Mouse (Mus musculus): Measurements from ENCODE around the gene Ccdc177. TPM values are rescaled to one million over a fixed set of nuclear protein-coding genes. Genes with fewer than 3 reads are reported as not detected.
A peak's percentile ranks its signal among the peaks of the same experiment; 100 is the strongest.

Gene Ccdc177
- polyA plus RNA-seq, 1 experiment from 2014 or later = 0.06 TPM

DNA sequence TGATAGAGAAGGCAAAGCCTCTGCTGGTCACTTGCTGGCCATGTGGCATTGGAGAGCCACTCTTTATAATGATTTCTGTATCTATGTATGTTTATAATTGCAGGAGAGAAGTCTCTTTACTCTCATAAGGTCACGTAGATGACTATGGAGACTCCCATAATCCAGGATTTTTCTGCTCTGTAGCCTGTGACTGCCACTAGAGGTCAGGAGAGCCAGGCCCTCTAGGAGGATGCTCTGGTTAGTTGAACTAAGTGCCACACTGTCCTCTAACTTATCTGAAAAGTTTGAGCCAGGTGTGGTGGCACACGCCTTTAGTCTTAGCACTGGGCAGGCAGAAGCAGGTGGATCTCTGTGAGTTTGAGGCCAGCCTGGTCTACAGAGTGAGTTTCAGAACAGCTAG lies 31.7 kb downstream of the Ccdc177 start:
- WGBS = 48% methylated on average over 2 of the region's 2 CpGs
- Histone ChIP-seq H3K4me2 (no peak overlapping the region), H3K36me3 (no peaks in the 10 kb centered on the region), H3K4me3 (no peak overlapping the region), H3K9ac (no peak overlapping the region), H3K27ac (no peak overlapping the region), H3K27me3 (peaks cover 5% of the 10 kb centered on the region; the same call in 1 of the 2 replicates), H3K4me1 (peaks cover 4% of the 10 kb centered on the region; the same call in 1 of the 2 replicates), H3K9me3 (no peaks in the 10 kb centered on the region)
- no peak for ATAC-seq (ENCODE audit: borderline replicate concordance, extremely low read depth, low FRiP score, low TSS enrichment)

DNA sequence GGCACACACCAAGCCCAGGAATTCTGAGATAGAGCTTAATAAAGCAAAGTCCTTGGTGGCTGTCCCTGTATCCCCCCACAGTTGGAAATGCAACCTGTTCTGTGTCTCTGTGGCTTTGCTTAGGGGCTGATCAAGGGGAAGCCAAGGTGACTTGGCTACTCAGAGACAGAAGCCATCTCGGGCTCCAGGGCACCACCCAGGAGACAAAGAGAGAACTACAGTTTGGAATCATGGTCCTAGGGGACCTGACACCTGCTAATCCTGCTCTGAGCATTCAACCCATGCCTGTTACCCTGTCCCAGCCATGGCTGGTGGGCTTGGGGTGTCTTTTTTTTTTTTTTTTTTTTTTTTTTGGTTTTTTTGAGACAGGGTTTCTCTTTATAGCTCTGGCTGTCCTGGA lies 32.3 kb downstream of the Ccdc177 start:
- H3K9me3 ChIP-seq = no peaks in the 10 kb centered on the region
- H3K36me3 ChIP-seq = no peaks in the 10 kb centered on the region
- H3K9ac ChIP-seq = no peak overlapping the region
- H3K27me3 ChIP-seq = peaks cover 5% of the 10 kb centered on the region; the same call in 1 of the 2 replicates
- no peak overlapping the region for H3K4me2 ChIP-seq
- H3K27ac ChIP-seq = no peak overlapping the region
- peaks cover 4% of the 10 kb centered on the region; the same call in 1 of the 2 replicates for H3K4me1 ChIP-seq
- no peak overlapping the region for H3K4me3 ChIP-seq
- 23% methylated on average over 1 of the region's 1 CpGs for WGBS
- no peak for ATAC-seq (ENCODE audit: borderline replicate concordance, extremely low read depth, low FRiP score, low TSS enrichment)

GRCm38 (mm10) chr12:80724853-80725559 lies 35.5 kb downstream of the Ccdc177 start:
- Histone ChIP-seq H3K4me2 (no peak overlapping the region), H3K27me3 (peaks cover 5% of the 10 kb centered on the region; the same call in 1 of the 2 replicates), H3K4me3 (no peak overlapping the region), H3K36me3 (no peaks in the 10 kb centered on the region), H3K27ac (no peak overlapping the region), H3K9me3 (no peaks in the 10 kb centered on the region), H3K4me1 (peaks cover 4% of the 10 kb centered on the region; the same call in 1 of the 2 replicates), H3K9ac (no peak overlapping the region)
- WGBS = 23% methylated on average over 10 of the region's 10 CpGs
- no peak for ATAC-seq (ENCODE audit: borderline replicate concordance, extremely low read depth, low FRiP score, low TSS enrichment)

GRCm38 (mm10) chr12:80721458-80721857 lies 39.0 kb downstream of the Ccdc177 start:
- no peak overlapping the region for H3K9ac ChIP-seq
- H3K4me1 ChIP-seq = 0 out of 2 replicates have a peak, but pooled peaks cover 4% of the 10 kb centered on the region
- no peak overlapping the region for H3K4me3 ChIP-seq
- 85% methylated on average over 15 of the region's 15 CpGs for WGBS
- H3K27ac ChIP-seq = no peak overlapping the region
- no peaks in the 10 kb centered on the region for H3K9me3 ChIP-seq
- H3K36me3 ChIP-seq = no peaks in the 10 kb centered on the region
- H3K27me3 ChIP-seq = no peaks in the 10 kb centered on the region; the same call in 1 of the 2 replicates
- H3K4me2 ChIP-seq = no peak overlapping the region
- no peak for ATAC-seq (ENCODE audit: borderline replicate concordance, extremely low read depth, low FRiP score, low TSS enrichment)

DNA sequence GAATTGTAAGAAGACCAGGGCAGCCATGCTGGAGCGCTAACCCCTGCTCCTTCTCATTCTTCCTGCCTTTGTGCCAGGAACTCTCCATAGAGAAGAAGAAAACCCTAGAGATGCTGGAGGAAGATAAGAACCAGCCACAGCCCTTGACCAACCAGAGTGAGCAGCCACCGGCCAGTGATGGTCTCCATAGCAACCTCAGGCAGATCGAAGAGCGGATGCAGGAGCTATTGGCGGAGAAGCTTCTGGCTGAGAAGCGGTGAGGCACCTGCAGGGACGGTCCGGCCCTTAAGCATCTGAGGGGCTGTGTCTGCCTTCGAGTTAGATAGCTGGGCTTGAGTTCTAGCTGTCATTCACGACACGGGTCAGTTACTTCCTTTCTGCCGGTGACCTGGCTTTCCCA lies 40.0 kb downstream of the Ccdc177 start:
- Histone ChIP-seq H3K27ac (no peak overlapping the region), H3K4me1 (0 out of 2 replicates have a peak, but pooled peaks cover 4% of the 10 kb centered on the region), H3K4me2 (no peak overlapping the region), H3K9ac (no peak overlapping the region), H3K27me3 (no peaks in the 10 kb centered on the region; the same call in 1 of the 2 replicates), H3K4me3 (no peak overlapping the region), H3K36me3 (no peaks in the 10 kb centered on the region), H3K9me3 (no peaks in the 10 kb centered on the region)
- WGBS = 68% methylated on average over 12 of the region's 12 CpGs
- no peak for ATAC-seq (ENCODE audit: borderline replicate concordance, extremely low read depth, low FRiP score, low TSS enrichment)

GRCm38 (mm10) chr12:80719141-80719540 lies 41.3 kb downstream of the Ccdc177 start:
- H3K27me3 ChIP-seq = no peaks in the 10 kb centered on the region
- no peak overlapping the region for H3K9ac ChIP-seq
- H3K27ac ChIP-seq = no peak overlapping the region
- no peak overlapping the region for H3K4me2 ChIP-seq
- no peaks in the 10 kb centered on the region for H3K36me3 ChIP-seq
- no peaks in the 10 kb centered on the region for H3K4me1 ChIP-seq
- no peak overlapping the region for H3K4me3 ChIP-seq
- H3K9me3 ChIP-seq = no peaks in the 10 kb centered on the region
- 75% methylated on average over 2 of the region's 2 CpGs for WGBS
- no peak for ATAC-seq (ENCODE audit: borderline replicate concordance, extremely low read depth, low FRiP score, low TSS enrichment)

- no peak overlapping the region for H3K27ac ChIP-seq
- WGBS = 70% methylated on average over 6 of the region's 6 CpGs
These were observed 44.6 kb downstream of the Ccdc177 start for GRCm38 (mm10) chr12:80715915-80716314.

DNA sequence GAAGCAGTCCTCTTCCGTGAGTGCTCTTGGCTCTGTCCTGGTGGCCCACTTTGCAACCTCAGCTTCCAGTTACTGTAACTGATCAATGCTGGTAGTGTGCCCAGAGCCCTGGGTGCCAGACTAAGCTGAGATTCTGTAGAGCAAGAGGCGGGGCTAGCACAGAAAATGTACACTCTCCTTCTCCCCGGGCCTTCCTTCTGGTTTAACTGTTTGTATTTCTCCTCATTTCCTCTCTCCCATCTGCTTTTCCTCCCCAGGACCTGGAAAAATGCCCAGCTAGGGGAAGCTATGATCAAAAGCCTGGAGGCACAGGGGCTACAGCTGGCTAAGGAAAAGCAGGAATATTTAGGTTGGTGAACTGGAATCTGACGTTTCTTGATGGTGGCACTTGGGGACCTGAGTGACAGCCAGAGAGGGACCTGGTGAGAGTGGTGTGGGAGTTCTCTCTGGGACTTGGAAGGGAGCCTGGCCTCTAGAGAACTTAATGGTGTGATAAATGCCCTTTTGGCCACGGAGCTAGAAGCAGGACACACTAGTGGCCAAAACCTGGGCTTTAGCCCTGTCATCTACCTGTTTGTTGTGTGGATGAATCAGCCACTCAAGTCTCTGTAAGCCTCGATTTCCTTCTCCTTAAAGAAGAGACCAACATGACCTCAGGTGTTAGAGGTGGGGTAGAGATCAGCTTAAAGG lies 53.4 kb downstream of the Ccdc177 start:
- Histone ChIP-seq H3K4me3 (no peak overlapping the region), H3K27ac (peak overlapping the region; percentile 50), H3K9me3 (no peaks in the 10 kb centered on the region), H3K4me2 (peak overlapping the region; percentile 1; the same call in 1 of the 2 replicates), H3K4me1 (peaks cover 25% of the 10 kb centered on the region), H3K27me3 (no peaks in the 10 kb centered on the region), H3K9ac (no peak overlapping the region), H3K36me3 (no peaks in the 10 kb centered on the region)
- ATAC-seq (ENCODE audit: borderline replicate concordance, extremely low read depth, low FRiP score, low TSS enrichment) = peak; percentile 29; the same call in 1 of the 2 replicates
- WGBS = 26% methylated on average over 6 of the region's 6 CpGs

More at GRCm38 (mm10) chr12:80715915-80716314, 44.6 kb downstream of the Ccdc177 start:
- Histone ChIP-seq H3K9ac (no peak overlapping the region), H3K4me3 (no peak overlapping the region), H3K36me3 (no peaks in the 10 kb centered on the region), H3K4me1 (no peaks in the 10 kb centered on the region), H3K27me3 (no peaks in the 10 kb centered on the region), H3K9me3 (no peaks in the 10 kb centered on the region), H3K4me2 (no peak overlapping the region)
- no peak for ATAC-seq (ENCODE audit: borderline replicate concordance, extremely low read depth, low FRiP score, low TSS enrichment)

DNA sequence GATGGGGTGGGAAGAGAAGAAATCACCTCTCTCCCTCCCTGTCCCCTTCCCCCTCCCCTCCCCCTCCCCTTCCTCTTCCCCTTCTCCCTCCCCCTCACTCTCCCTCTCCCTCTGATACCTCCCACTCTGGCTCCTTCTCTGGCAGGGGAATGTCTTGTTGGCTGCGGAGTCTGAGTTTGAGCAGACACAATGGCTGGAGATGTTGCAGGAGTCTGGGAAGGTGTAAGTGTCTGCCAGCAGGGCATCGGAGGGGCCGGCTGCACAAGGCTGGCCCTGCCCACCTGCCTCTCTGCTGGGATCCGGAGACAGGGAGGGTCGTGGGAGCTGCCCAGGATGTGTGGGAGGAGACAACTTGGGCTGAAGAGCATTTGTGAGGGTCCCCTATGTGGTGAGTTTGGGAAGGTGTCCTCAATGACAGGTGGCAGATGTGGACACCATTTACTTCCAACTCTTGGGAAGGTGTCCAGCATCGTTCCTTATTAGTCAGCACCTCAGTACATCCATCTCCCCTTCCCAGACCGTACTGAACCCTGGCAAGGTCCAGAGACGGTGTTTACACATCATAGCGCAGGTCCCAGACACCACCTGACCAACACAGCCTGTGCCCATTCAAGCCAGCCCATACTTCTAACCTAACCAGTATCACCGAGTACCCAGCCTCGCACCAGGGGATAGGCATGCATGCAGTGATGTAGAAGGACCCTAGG lies 54.1 kb downstream of the Ccdc177 start:
- H3K27ac ChIP-seq = peak overlapping the region; percentile 50
- no peak overlapping the region for H3K9ac ChIP-seq
- peaks cover 30% of the 10 kb centered on the region for H3K4me1 ChIP-seq
- H3K9me3 ChIP-seq = no peaks in the 10 kb centered on the region
- H3K36me3 ChIP-seq = no peaks in the 10 kb centered on the region
- no peaks in the 10 kb centered on the region for H3K27me3 ChIP-seq
- WGBS = 33% methylated on average over 11 of the region's 11 CpGs
- ATAC-seq (ENCODE audit: borderline replicate concordance, extremely low read depth, low FRiP score, low TSS enrichment) = peak; percentile 29; the same call in 1 of the 2 replicates
- H3K4me3 ChIP-seq = no peak overlapping the region
- peak overlapping the region; percentile 1; the same call in 1 of the 2 replicates for H3K4me2 ChIP-seq
